Mouse (Mus musculus) small intestine, adult 2 months (tissue): Measurements from ENCODE around the gene Antxr1.

Experiments
- CTCF ChIP-seq: fragments of 200-500 bp; IDR thresholded peaks from 2 replicates; pipeline ENCODE4 v1.5.1; 2012; ENCODE audit warnings: low read depth, mild to moderate bottlenecking, control low read depth, inconsistent platforms, low read length, moderate library complexity, mixed read lengths; ENCODE audit not compliant: insufficient replicate concordance, insufficient read length; ENCODE audit errors: extremely low read depth
- POLR2A ChIP-seq: fragments of 200-500 bp; IDR thresholded peaks from 2 replicates; pipeline ENCODE4 v1.6.1; 2012; ENCODE audit warnings: low read depth, mild to moderate bottlenecking, control low read depth, inconsistent platforms, low read length, moderate library complexity

DNA sequence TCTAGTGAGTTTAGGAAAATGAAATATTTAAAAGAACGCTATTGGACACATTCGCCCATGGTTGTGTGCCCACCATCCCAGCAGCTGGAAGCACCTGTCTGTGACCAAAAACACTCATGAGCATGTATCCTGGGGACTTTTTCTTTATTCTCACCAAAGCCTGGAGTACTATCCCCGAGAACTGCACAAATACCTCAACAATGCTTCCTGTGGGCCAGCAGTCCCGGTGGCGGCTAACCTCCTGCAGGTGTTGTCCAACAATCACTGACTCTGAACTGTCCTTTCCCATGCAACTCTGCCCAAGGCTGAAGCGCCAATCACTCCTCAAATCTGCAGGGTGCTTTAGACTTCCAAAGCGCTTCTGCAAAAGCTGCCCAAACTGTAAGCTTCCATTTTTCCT lies 219.0 kb downstream of the Antxr1 start:
- TF ChIP-seq CTCF (no peak), POLR2A (no peak)
